Mouse (Mus musculus) hindbrain, embryonic 11.5 days (tissue): ENCODE data around the gene Dnaja2. TPM values are rescaled to one million over a fixed set of nuclear protein-coding genes. Genes with fewer than 3 reads are reported as not detected.
A peak's percentile ranks its signal among the peaks of the same experiment; 100 is the strongest.

Experiments
- ATAC-seq: fragments of 200-750 bp; cut with Nextera tagmentation; 2 replicates; pipeline ENCODE4 v1.8.0; 2017; ENCODE audit warnings: mild to moderate bottlenecking, moderate TSS enrichment, moderate library complexity; ENCODE audit not compliant: low FRiP score
- DNase-seq: peaks from one replicate; pipeline ENCODE4 v3.0.0-alpha.2; 2015; ENCODE audit warnings: low spot score
- H3K27ac ChIP-seq: fragments of 300-500 bp; sonication (generic); 2 replicates; pipeline ENCODE4 v1.5.1; 2014; ENCODE audit warnings: mild to moderate bottlenecking, low read depth, low read length
- H3K27me3 ChIP-seq: fragments of 300-500 bp; sonication (generic); 2 replicates; pipeline ENCODE4 v1.6.1; 2014; ENCODE audit warnings: mild to moderate bottlenecking, low read length, moderate library complexity, mixed read lengths; ENCODE audit not compliant: control insufficient read depth, insufficient read depth
- H3K36me3 ChIP-seq: fragments of 300-500 bp; sonication (generic); 2 replicates; pipeline ENCODE4 v1.6.1; 2014; ENCODE audit warnings: mild to moderate bottlenecking, low read length, moderate library complexity, mixed read lengths; ENCODE audit not compliant: control insufficient read depth, insufficient read depth
- H3K4me1 ChIP-seq: fragments of 300-500 bp; sonication (generic); replicated peaks from 2 replicates; pipeline ENCODE4 v1.6.1; 2014; ENCODE audit warnings: low read length, mixed read lengths; ENCODE audit not compliant: control insufficient read depth, insufficient read depth
- H3K4me2 ChIP-seq: fragments of 300-500 bp; sonication (generic); replicated peaks from 2 replicates; pipeline ENCODE4 v1.6.1; 2014; ENCODE audit warnings: mild to moderate bottlenecking, low read depth, low read length
- H3K4me3 ChIP-seq: fragments of 300-500 bp; sonication (generic); 2 replicates; pipeline ENCODE4 v1.5.1; 2014; ENCODE audit warnings: low read depth, low read length
- H3K9ac ChIP-seq: fragments of 300-500 bp; sonication (generic); 2 replicates; pipeline ENCODE4 v1.6.1; 2014; ENCODE audit warnings: low read depth, low read length
- H3K9me3 ChIP-seq: fragments of 300-500 bp; sonication (generic); 2 replicates; pipeline ENCODE4 v1.6.1; 2016; ENCODE audit warnings: low read length; ENCODE audit not compliant: control insufficient read depth
- WGBS: fragments of 180-500 bp; shearing (Covaris S2); extraction: QIAGEN DNeasy Blood & Tissue Kit; methylation state at CpG from one replicate; pipeline ENCODE4 v1.1.7; 2014; 5-methylcytosine and 5-hydroxymethylcytosine counted together
- polyA plus RNA-seq: library from polyadenylated mRNA; unstranded; fragments of >200 nt; fragmentation: Nextera tagmentation; extraction: Ambion mirVana; gene quantifications from 2 replicates; pipeline ENCODE4 v1.2.1, GENCODE M21; 2014

Gene Dnaja2
- polyA plus RNA-seq, 1 experiment from 2014 or later: 209 TPM

- DNase-seq (no peak), ATAC-seq (no peak)
- no peak overlapping the region for H3K9ac ChIP-seq
- H3K27ac ChIP-seq: no peak overlapping the region
- 97% methylated on average over 2 of the region's 2 CpGs for WGBS
- H3K36me3 ChIP-seq: no peaks in the 10 kb centered on the region
- H3K4me3 ChIP-seq: no peak overlapping the region
- no peak overlapping the region for H3K4me2 ChIP-seq
- H3K27me3 ChIP-seq: no peaks in the 10 kb centered on the region
- no peaks in the 10 kb centered on the region for H3K4me1 ChIP-seq
- no peaks in the 10 kb centered on the region for H3K9me3 ChIP-seq
These were observed 21.7 kb downstream of the Dnaja2 start for GRCm38 (mm10) chr8:85533434-85533833.

GRCm38 (mm10) chr8:85532843-85533242 lies 22.3 kb downstream of the Dnaja2 start:
- WGBS: 90% methylated on average over 4 of the region's 4 CpGs
- Histone ChIP-seq H3K9me3 (no peaks in the 10 kb centered on the region), H3K4me2 (no peak overlapping the region), H3K36me3 (no peaks in the 10 kb centered on the region), H3K9ac (no peak overlapping the region), H3K4me1 (no peaks in the 10 kb centered on the region), H3K27me3 (no peaks in the 10 kb centered on the region), H3K27ac (no peak overlapping the region), H3K4me3 (no peak overlapping the region)
- no peak for ATAC-seq
- no peak for DNase-seq

- Histone ChIP-seq H3K9me3 (no peaks in the 10 kb centered on the region), H3K27me3 (no peaks in the 10 kb centered on the region), H3K4me2 (no peak overlapping the region), H3K27ac (no peak overlapping the region), H3K9ac (no peak overlapping the region), H3K4me3 (no peak overlapping the region), H3K4me1 (no peaks in the 10 kb centered on the region), H3K36me3 (no peaks in the 10 kb centered on the region)
- no peak for ATAC-seq
- DNase-seq: no peak
- 94% methylated on average over 3 of the region's 3 CpGs for WGBS
These were observed 23.7 kb downstream of the Dnaja2 start for GRCm38 (mm10) chr8:85531471-85531870.

- H3K4me1 ChIP-seq: no peaks in the 10 kb centered on the region
- H3K27me3 ChIP-seq: no peaks in the 10 kb centered on the region
- H3K9ac ChIP-seq: no peak overlapping the region
- H3K9me3 ChIP-seq: no peaks in the 10 kb centered on the region
- no peak overlapping the region for H3K27ac ChIP-seq
- 96% methylated on average over 1 of the region's 1 CpGs for WGBS
- ATAC-seq (no peak), DNase-seq (no peak)
- no peak overlapping the region for H3K4me3 ChIP-seq
- H3K4me2 ChIP-seq: no peak overlapping the region
- no peaks in the 10 kb centered on the region for H3K36me3 ChIP-seq
These were observed 24.4 kb downstream of the Dnaja2 start for GRCm38 (mm10) chr8:85530717-85531116.

GRCm38 (mm10) chr8:85528959-85529358 lies 26.2 kb downstream of the Dnaja2 start:
- no peak overlapping the region for H3K4me3 ChIP-seq
- H3K27me3 ChIP-seq: no peaks in the 10 kb centered on the region
- H3K9ac ChIP-seq: no peak overlapping the region
- no peaks in the 10 kb centered on the region for H3K36me3 ChIP-seq
- 83% methylated on average over 3 of the region's 3 CpGs for WGBS
- no peak for ATAC-seq
- H3K27ac ChIP-seq: no peak overlapping the region
- no peaks in the 10 kb centered on the region for H3K4me1 ChIP-seq
- DNase-seq: no peak
- H3K9me3 ChIP-seq: no peaks in the 10 kb centered on the region
- H3K4me2 ChIP-seq: no peak overlapping the region

DNA sequence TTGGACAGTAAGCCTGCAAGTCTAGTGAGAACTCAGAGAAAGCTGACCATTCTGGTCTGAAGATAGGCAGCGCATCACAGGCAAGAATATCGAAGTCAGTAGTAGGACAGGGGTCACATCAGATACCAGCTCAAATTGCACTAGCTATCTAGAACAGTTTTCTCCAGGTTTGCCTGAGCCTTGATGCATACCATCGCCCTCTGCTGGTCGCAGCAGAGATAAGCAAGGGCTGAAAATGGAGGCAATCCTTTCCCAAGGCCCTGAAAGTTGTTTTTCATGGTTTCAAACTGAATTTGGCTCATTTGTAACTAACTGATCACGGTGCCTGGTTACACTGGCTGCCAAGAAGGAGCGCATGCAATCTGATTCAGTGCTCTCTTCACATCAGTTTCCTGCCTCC lies 29.0 kb downstream of the Dnaja2 start:
- no peaks in the 10 kb centered on the region for H3K27me3 ChIP-seq
- peak; percentile 75 for DNase-seq
- WGBS: 34% methylated on average over 6 of the region's 6 CpGs

DNA sequence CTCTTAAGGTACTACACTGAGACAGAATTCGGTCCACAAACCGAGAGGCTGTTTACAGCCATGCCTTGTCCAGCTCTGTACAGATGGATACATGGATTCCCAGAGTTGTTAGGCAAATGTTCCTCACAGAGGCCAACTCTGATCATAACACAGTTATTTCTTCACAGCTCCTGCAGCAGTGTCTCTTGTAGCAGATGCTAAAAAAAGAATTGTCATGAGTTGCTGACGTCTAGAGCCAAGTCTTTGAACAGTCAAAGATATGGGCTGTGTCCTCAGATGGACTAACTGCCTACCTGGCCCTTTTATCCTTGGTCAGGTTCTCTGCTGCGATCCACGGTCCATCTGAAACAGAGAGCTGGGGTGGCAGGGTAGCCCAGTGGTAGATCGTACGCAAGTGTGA lies 31.1 kb downstream of the Dnaja2 start:
- Histone ChIP-seq H3K4me3 (no peak overlapping the region), H3K4me1 (no peaks in the 10 kb centered on the region), H3K4me2 (no peak overlapping the region), H3K27me3 (no peaks in the 10 kb centered on the region), H3K36me3 (0 out of 2 replicates have a peak, but pooled peaks cover 2% of the 10 kb centered on the region), H3K9me3 (no peaks in the 10 kb centered on the region), H3K9ac (no peak overlapping the region), H3K27ac (no peak overlapping the region)
- no peak for DNase-seq
- WGBS: 97% methylated on average over 7 of the region's 7 CpGs
- no peak for ATAC-seq

More for the DNA sequence above, 29.0 kb downstream of the Dnaja2 start:
- no peak overlapping the region for H3K4me2 ChIP-seq
- no peaks in the 10 kb centered on the region for H3K9me3 ChIP-seq
- H3K27ac ChIP-seq: no peak overlapping the region
- no peak overlapping the region for H3K4me3 ChIP-seq
- no peaks in the 10 kb centered on the region for H3K4me1 ChIP-seq
- ATAC-seq: no peak
- H3K36me3 ChIP-seq: 0 out of 2 replicates have a peak, but pooled peaks cover 2% of the 10 kb centered on the region
- H3K9ac ChIP-seq: no peak overlapping the region

DNA sequence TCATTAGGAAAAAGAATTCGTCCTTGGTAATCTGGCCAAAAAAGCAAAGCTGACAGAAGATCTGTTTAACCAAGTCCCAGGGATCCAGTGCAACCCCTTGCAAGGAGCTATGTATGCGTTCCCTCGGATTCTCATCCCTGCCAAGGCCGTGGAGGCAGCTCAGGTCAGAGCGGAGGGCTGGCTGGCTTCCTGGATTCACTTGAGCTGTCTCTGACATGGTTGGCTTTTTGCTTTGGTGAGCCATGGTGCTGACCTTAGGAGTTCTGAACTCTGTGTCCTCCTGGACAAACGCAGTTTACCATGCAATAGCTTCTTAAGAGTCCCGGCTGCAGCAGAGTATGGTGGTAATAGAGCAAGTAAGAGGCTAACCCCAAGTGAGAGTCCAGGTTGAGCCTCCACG lies 33.8 kb downstream of the Dnaja2 start:
- H3K27me3 ChIP-seq: no peaks in the 10 kb centered on the region
- DNase-seq (no peak), ATAC-seq (no peak)
- H3K9me3 ChIP-seq: no peaks in the 10 kb centered on the region
- H3K4me1 ChIP-seq: no peaks in the 10 kb centered on the region
- H3K27ac ChIP-seq: no peak overlapping the region
- 90% methylated on average over 8 of the region's 8 CpGs for WGBS
- H3K36me3 ChIP-seq: 0 out of 2 replicates have a peak, but pooled peaks cover 5% of the 10 kb centered on the region
- H3K9ac ChIP-seq: no peak overlapping the region
- no peak overlapping the region for H3K4me3 ChIP-seq
- H3K4me2 ChIP-seq: no peak overlapping the region

- ATAC-seq (no peak), DNase-seq (no peak)
- Histone ChIP-seq H3K9me3 (no peaks in the 10 kb centered on the region), H3K27me3 (no peaks in the 10 kb centered on the region), H3K27ac (no peak overlapping the region), H3K4me3 (no peak overlapping the region), H3K9ac (no peak overlapping the region), H3K4me1 (no peaks in the 10 kb centered on the region), H3K4me2 (no peak overlapping the region), H3K36me3 (0 out of 2 replicates have a peak, but pooled peaks cover 5% of the 10 kb centered on the region)
- 90% methylated on average over 4 of the region's 4 CpGs for WGBS
These were observed 34.6 kb downstream of the Dnaja2 start for GRCm38 (mm10) chr8:85520586-85520985.
